Mouse (Mus musculus) heart, postnatal 36 days (tissue): ENCODE measurements at regions not wholly inside any gene's neighbourhood (a gene's known extent, or its start where the extent isn't known, plus 50 kb on each side); places are given as distances from the start of the nearest gene placed in this dataset.
A peak's percentile ranks its signal among the peaks of the same experiment; 100 is the strongest.

ENCODE experiments used
- DNase-seq, 2 experiments: peaks; one replicate each; pipeline ENCODE4 v3.0.0; 2021 to 2022
- intact Hi-C: fragments of 180-260 bp; cut with DNase I; formaldehyde crosslinking; loops from one replicate; pipeline ENCODE4 v1.15.1; 2025

- no peak for DNase-seq
- intact Hi-C loops: no loop called here
These were observed 53.1 kb upstream of the Galnt7 start for GRCm38 (mm10) chr8:57705957-57706356.

- no peak for DNase-seq
- intact Hi-C loops: no loop called here
These were observed 51.3 kb upstream of the Galnt7 start for GRCm38 (mm10) chr8:57704161-57704560.

- DNase-seq: peak; percentile 14 to 22
- intact Hi-C loops: no loop called here
These were observed 49.7 kb upstream of the Galnt7 start for GRCm38 (mm10) chr8:57702407-57703113.
